Mouse (Mus musculus) 3T3-L1 (cell line): ENCODE measurements around the gene Mettl25.
A peak's percentile ranks its signal among the peaks of the same experiment; 100 is the strongest.

ENCODE experiments used
- DNase-seq: peaks from one replicate; pipeline ENCODE4 v3.0.0-alpha.2; 2015; ENCODE audit warnings: low read depth, low spot score

Gene Mettl25

GRCm38 (mm10) chr10:105840928-105841888 is at the start of gene Mettl25, which contains the start of gene Ccdc59:
Gene Mettl25 (minus strand): TSS chr10:105841380.
Gene Ccdc59 (plus strand): TSS chr10:105841067.
- DNase-seq, result peak; percentile 91

- peak; percentile 44 for DNase-seq
Observed at GRCm38 (mm10) chr10:105867312-105867711, 26.1 kb upstream of the Mettl25 start.

DNA sequence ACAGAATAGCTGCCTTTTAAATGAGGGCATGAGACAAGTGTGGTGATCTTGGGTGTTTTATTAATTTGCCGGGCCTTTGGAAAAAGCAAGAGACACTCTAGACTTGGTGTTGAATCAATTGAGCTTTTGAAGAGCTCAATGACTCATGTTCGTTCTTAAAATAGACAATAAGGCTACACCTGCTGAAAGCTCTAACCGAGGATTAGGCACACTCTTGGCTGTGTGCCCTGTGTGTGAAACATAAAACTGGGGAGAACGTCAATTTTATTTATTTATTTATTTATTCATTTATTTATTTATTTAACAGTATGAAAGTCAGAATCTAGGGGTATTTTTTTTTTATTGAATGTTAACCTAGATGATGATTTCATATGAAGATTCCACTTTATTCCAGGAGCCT is 10.0 kb upstream of the Mettl25 start:
- no peak for DNase-seq

DNA sequence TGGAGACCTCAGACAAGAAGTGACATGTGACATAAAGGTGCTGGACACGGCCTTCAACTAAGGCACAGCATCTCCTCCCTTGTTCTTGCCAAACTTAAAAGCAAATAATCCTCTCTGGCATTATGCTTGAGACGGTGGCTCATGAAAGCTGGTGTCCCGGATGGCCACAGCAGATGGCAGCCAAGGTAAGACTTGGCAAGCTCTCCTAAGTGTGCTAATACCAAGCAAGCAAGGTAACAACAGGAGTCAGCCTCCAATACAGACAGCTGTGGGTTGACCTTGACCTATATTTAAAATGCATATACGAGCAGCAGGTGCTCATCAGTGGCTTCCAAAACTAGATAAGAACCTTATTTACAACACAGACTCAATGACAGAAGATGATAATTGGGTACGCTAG is 9.1 kb upstream of the Mettl25 start:
- DNase-seq, result no peak

GRCm38 (mm10) chr10:105842574-105842973 is 1.4 kb upstream of the Mettl25 start:
- peak; percentile 20 for DNase-seq

DNA sequence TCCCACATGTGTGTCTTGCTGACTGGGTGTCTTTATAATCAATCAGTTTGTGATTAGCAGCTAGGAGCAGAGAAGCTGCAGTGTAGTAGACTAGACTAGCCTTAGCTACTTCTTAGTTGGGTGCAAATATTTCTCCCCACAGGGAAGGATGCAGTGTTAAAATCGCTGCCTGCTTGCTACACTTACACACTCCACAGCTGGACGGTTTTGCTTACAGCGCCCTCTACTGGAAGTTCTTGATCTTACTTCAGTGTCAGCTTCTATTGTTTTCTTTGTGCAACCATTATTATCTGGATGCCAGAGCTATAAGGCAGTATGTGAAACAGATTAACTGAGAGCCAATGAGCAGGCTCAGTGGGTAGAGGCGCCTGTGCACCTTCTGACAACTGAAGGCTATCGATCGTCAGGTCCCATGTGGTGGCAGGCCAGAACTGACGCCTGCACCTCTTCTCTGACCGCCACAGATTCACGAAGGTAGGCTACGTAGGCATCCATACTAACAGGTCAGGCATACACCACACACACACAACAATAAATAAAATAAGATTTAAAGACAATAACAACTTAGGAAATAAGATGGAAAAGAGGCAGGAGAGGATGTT is 6.5 kb downstream of the Mettl25 start:
- peak; percentile 66 for DNase-seq

DNA sequence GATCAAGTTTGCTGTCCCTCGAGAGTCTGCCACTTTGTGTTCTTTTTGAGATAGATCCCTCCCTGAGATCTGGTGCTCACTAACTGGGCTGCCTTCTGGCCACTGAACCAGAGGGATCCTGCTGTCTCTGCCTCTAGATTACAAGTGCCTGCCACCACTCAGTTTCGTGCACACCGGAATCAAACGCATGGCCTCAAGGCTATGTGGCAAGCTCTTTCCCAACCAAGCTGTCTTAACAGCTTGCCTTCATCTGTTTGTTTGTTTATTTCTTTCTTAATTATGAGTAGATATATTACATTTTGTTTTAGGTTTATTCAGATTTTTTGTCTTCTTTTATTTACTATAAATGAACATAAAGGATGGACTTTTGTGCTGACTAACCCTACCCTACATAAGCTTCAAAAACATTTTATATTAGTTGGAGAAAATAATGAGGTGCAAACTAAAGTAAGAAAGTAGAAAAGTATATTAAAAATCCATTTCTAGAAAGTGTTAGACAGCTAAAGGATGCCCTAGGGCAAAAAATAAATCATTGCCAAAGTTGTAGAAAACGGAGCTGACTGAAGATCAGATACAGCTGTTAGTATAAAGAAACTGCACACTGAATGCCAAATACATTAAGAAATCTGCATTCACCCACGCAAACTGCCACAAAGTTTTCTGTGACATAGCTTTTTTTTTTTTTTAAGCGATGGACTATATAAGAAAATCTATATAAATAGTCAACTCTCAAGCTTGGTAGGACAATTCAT is 34.7 kb downstream of the Mettl25 start:
- no peak for DNase-seq

DNA sequence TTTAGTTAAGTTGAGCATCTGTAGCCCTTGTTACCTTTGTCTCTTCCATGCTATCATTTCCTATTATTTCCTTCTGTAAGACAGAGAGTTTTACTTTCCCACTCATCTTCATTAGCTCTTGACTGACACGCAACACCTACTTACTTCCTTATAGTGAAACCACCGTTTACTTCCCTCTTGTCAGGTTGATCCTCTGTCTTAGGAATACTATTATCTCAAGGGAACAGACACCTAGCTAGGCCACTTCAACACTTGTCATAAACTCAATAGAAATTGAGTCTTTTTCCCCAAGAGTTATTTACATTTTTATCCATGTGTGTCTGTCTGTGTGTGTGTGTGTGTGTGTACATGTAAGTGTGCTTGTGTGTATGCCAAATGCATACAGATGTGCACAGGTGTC is 37.7 kb downstream of the Mettl25 start:
- no peak for DNase-seq

DNA sequence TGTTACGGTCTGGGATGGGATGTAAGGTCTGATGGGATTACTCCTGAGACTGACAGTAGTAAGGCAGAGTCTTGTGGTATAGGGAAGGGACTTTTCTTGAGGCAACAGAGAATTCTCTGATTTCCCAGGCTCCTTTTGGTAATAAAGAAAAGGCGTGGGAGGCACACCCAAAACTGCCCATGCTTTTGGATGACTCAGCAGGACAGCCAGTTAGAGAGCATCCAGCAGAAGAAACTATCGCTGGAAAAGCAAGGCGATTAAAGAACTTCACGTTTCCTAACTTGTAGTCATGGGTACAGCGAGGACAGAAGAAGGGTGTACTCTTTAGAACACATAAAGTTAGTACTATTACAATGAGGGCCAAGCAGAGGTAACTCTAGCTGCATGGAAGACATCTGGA is 39.0 kb downstream of the Mettl25 start:
- DNase-seq, result peak; percentile 42

DNA sequence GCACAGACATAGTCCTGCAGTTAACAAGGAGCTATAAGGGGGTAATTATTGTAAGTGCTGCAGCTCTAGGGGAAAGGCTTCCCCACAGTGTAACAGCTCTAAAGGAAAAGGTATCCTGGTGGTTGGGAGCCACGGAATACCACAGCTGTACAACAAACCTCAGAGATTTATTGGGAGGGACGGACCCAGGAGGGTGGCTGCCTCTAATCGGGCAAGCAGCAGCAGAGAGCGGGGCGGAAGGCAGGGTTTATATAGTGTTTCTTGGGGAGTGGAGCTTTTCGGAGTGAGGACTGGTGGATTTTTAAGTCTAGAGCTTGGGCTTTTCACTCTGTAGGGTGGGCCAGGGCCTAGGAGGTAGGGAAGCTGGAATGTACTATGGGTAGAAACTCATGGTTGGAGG is 40.0 kb downstream of the Mettl25 start:
- DNase-seq, result no peak

DNA sequence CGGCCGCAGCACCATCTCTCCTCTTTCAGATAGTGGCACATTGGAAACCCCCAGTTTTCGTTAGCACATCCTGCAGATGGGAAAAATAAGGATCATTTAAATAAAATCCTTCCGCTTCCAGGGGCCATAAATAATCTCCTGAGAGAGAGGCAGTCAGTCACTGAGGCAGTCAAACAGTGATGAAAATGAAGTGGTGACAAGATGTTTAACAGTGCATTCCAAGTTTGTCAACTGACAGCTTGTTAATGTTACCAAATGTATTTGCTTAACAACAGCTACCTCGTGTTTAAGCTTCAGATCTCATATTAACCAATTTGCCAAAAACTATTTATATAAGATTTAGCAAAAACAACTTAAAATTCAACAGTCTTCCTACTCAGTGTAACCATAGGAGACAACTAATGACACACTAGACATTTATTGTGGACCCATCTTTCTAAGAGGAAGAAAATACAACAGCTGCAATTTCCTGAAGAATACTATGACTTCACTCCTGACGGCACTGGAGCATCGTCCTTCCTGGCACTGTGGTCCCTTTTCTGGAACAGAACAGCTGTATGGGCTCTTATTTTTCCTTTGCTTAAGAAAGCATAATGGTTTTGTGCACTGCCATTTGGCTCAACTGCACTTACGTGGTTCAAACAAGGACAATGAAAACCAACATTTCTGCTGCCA is 43.8 kb downstream of the Mettl25 start:
- no peak for DNase-seq

GRCm38 (mm10) chr10:105793776-105794552 is 47.2 kb downstream of the Mettl25 start:
- no peak for DNase-seq

GRCm38 (mm10) chr10:105788744-105789486 is 52.3 kb downstream of the Mettl25 start:
- DNase-seq, result no peak

- DNase-seq, result no peak
Observed at GRCm38 (mm10) chr10:105783766-105784165, 57.4 kb downstream of the Mettl25 start.

DNA sequence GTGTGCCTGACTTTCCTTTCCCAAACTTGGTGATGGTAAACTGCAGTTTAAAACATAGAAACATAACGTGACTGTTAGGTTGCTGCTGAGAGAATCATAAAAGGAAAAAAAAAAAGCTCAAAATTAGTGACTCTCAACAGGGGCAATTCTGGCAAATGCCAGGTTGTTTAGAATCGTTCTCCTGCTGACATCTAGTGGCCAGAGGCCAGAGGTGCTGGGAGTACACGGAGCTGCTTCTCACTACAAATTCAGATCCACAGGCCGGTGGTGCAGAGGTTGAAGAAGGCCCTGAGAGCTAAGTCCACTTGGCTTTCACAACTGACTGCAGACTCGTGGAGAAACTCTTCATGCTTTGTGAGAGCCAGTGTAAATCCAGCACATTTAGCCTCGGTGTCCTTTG is 66.8 kb downstream of the Mettl25 start:
- peak; percentile 80 for DNase-seq

DNA sequence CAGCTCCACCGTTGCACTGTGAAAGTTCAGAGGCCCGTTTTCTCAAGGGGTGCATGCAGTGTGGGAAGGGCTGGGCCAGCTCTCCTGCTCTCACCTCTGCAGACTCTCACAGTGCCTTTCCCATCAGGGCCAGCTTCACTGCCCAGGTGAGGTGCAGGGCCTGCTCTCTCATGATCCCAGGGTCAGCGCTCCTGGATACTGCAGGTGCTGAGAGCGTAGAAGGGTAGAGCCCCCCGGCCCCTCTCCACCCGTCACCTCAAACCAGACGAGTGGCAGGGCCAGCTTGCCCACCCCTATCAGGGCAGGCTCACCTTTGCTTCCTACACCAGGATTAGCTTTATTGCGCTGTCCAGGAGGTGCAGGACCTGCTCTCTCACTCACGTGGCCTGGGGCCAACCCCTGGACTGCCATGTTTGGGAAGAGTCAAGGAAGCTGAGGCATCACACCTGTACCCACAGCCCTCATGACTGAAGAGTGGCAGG is 68.3 kb downstream of the Mettl25 start:
- no peak for DNase-seq

DNA sequence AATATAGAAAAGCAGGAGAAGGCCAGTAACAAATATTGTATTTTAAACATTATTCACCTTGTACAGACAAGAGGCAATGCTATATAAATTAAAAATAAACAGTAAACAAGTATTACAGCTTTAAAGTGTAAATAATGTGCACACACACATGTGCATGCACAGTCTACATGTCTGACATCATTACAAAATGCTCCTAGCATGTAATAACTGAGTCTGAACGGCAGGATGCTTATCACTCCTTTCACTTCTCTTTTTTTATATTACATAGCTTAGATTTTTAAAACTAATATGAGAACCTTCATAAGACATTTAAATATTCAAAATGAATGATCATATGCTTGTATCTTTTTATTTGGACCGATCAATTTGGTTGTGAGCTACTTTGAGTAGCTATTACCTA is 77.2 kb downstream of the Mettl25 start:
- DNase-seq, result no peak

- no peak for DNase-seq
Observed at GRCm38 (mm10) chr10:105760460-105760859, 80.7 kb downstream of the Mettl25 start.

DNA sequence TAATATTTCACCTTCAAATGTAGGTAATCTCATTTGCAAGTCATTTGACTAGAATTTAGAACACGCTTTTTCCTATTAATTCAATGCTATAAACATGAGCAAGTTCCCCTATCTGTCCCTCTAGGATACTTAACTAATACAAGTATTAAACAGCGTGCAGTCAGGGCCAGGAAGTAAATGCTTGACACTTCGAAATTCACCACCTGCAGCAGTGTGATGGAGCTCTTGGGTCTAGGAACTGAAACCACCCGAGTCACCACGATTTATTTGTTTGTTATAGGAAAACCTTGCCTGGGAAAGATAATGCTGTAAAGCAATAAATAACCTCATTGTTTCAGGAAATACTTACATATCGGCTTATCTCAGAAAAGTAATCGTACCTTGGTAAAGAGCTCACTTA is 81.1 kb downstream of the Mettl25 start:
- DNase-seq, result no peak
